Mouse (Mus musculus) MEL-GATA-1-ER (cell line): Measurements from ENCODE around the gene Kcnmb1.

Source experiments
- DNase-seq: peaks from one replicate; pipeline ENCODE4 v3.0.0-alpha.2; 2012; ENCODE audit warnings: low read depth; ENCODE audit errors: extremely low read depth

The Kcnmb1 gene

DNA sequence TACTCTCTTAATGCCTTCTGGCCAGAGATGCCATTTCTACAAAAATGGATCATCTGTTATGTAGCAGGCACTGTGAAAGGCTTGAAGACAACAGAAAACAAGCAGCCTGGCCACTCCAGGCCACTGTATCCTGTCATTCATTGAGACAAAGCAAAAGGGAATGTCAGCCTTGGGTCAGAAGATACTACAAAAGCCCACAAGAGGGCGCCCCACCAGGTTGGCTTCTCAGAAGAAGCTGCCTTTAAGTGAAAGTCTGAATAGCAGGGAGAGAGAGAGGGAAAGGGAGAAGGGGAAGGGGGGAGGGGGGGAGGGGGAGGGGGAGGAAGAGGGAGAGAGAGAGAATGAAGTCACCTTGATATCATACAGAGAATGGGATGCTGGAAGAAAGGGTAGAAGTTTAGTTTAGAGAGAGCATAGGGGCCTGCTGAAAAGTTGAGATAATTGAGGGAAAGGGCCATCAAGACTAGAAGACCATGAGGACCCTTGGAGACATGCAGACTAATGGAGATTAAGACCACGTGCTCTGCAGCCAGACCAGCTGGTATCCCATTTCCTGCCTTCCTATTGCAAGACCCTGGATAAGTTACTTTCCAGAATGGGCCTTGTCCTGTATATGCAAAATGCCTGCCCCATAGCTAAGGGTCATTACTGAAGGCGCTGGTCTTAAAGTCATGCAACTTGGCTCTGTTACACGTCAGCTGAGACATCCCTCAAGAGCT, 18.6 kb upstream of the Kcnmb1 start:
- DNase-seq, result peak; percentile 49

DNA sequence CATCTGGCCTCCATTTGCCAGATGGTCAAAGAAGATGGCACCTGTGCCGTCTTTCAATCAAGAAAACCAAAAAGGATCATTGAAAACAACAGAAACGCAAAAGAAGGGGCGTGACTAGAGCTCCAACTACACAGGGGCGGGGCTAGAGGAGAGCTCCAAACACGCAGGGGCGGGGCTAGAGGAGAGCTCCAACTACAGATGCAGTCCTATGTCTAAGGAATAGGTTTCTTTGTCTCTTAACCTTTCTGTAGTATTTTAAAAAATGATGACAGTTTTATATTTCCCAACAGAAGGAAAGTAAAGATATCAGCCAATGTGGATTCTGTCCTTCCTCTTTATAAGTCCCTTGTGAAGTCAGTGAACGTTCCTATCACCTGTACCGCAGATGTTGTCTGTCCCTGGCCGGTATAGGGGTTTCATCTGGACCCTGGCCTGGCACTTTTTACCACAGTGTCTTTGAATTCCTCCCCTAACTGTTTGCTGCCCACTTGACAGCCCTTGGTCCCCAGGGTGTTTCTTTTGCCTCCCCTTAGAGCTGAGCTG, 18.0 kb upstream of the Kcnmb1 start:
- DNase-seq, result peak; percentile 51

DNA sequence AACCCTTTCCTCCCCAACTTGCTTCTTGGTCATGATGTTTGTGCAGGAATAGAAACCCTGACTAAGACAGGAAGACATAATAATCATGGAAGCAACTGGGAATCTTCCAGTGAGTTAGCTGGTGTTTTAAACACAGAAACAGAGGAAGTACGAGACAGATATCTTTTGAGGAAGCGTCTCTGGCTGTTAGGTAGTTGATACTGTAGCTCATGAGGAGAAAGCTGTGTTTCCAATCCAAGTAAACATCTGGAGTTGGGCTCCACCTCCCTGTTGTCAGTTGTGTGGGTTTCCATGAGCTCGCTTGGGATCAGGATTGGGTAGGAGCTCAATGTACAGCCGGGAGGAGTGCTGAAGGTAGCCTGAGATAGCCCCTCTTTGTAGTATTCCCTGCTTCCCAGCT, 16.3 kb upstream of the Kcnmb1 start:
- DNase-seq, result peak; percentile 48

DNA sequence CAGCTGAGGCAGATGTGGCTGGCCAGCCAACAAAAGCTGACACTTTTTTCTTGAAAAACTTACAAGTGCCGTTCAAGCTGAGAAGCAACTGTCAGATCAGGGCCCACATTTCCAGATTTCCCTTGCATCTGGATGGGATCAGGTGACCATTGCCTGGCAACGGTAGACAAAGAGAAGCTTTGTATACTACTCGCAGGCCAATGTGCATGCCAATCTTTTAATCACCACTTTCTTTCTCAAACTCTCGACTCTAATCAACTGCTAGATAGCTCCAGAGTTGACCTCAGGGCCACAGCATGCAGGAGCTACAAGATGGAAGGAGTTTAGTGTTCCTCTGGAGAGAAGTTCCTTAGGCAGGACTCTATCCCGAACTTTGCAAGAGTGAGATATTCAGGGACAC, 11.7 kb upstream of the Kcnmb1 start:
- DNase-seq, result no peak

- DNase-seq, result no peak
Measured at GRCm38 (mm10) chr11:33951684-33952625, 10.9 kb upstream of the Kcnmb1 start.

- no peak for DNase-seq
Measured at GRCm38 (mm10) chr11:33955982-33956381, 6.8 kb upstream of the Kcnmb1 start.

DNA sequence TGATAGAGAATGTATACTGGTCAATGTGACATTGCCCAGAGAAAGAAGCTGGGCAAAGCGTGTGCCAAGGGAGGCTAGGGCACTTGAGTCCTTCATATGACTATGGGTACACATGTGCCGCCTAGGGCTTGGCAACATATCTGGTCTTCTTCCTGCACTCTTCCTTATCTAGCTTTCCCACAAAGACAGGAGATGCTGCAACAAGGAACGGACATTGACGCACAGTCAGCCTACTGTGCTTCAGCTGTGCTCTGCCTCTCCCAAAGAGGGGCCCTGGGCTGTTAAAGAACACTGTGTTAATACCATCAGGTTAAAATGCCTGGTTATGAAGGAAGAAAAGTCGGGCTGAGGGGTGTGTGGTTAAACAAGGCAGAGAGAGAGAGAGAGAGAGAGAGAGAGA, 6.2 kb upstream of the Kcnmb1 start:
- no peak for DNase-seq

DNA sequence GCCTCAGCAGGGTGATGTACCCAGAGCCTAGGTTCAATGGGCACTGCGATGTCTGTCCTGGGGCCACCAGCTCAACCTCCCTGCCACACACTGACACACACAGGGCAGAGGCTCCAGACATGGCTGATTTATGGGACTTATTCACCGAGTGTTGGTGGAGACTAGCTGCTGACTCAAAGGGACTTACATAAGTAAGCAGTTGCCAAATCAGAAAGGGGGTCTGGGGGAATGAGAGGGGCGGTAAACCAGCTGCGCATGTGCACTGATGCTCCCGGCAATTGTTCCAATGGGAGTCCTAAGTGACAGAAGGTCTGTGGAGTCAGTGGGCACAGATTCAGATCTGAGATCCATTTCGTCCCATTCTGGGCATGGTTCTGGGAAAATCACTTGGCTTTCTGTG, 5.2 kb upstream of the Kcnmb1 start:
- no peak for DNase-seq

DNA sequence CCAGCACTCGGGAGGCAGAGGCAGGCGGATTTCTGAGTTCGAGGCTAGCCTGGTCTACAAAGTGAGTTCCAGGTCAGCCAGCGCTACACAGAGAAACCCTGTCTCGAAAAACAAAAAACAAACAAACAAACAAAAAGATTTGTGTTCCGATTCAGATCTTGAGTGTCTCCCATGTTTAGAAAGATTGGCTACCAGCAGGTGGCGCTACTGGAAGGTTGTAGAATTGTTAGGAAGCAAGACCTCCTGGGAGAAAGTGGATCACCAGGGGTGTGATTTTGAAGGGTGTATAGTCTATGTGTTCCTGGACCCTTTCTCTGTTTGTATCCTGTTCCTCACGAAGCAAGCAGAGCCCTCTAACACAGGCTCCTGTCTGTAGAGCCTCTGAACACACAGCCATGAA, 4.1 kb upstream of the Kcnmb1 start:
- DNase-seq, result no peak

DNA sequence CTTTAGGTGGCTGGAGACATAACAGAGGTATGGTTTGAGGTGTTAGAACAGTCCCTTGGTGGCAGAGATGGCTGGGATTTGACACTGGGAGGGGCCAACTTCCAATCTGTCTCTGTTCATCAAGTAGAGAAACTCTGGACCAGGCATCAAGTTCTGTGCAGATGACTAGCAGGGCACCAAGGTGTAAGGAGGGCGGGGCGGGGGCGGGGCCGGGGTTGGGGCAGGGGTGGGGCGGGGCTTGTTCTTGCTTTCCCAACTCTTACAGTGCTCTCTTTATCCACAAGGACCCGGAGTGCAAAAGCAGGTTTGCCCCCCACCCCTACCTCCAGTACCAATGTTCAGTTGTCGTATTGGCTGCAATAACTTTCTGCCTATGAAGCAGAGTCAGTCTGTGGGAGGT, 635 bp upstream of the Kcnmb1 start:
- DNase-seq, result no peak

DNA sequence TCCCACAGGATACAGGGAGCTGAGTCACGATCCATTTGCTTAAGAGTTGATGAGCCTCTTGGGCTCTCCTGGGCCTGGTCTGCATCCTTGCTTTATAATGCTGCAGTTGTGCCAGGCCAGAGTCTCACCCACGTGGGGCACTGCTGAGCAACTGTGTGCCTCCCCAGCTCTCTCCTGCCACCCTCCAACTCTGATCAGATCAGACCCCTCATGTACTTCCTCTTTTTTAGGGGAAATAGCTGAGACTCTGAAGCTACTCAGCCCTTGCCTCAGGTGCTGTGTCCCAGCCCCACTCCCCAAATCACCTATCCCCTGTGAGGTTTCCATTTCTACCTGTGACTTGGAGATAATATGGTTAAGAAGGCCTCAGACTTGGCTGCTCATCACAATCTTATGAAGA, 2.6 kb downstream of the Kcnmb1 start:
- DNase-seq, result peak; percentile 74

- DNase-seq, result peak; percentile 93
Measured at GRCm38 (mm10) chr11:33967708-33968107, 4.9 kb downstream of the Kcnmb1 start.

- no peak for DNase-seq
Measured at GRCm38 (mm10) chr11:33969199-33969598, 6.4 kb downstream of the Kcnmb1 start.

DNA sequence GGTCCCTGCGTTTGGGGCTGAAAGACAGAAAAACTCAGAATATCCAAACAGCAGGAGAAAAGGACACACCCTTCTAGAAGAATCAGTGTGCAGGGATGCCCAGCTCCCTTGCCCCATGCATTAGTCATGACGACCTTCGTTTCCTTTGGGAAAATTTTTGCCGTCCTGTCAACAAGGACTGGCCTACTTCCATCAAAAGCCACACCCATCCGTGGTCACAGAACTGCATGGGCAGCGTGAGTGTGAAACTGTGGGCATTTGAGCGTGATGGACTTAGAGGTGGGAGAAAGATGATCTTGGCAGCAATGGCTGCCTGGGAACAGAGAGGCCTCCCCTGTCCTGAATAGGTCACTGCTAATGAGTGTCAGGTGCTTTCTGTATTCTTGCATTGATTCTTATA, 9.3 kb downstream of the Kcnmb1 start:
- DNase-seq, result no peak

- no peak for DNase-seq
Measured at GRCm38 (mm10) chr11:33974341-33975040, 11.7 kb downstream of the Kcnmb1 start.

GRCm38 (mm10) chr11:33975121-33975520, 12.3 kb downstream of the Kcnmb1 start:
- DNase-seq, result no peak

DNA sequence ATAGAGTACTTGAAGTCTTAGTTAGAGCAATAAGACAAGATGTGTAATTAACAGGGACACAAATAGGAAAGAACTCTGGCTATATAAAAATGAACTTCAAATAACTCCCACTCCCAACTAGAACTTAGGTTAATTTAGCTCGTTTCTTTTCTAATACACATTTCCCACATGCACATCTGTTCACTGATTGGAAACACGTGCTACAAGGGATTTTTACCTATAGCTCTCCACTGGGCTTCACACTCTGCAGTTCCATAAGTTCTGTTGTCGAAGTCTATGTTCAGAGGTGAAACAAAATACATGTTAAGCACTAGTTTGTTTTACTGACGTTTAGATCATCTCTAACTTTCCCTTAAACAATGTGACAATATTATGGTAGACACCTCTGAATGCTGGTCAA, 17.3 kb downstream of the Kcnmb1 start:
- DNase-seq, result no peak

GRCm38 (mm10) chr11:33986525-33986924, 23.7 kb downstream of the Kcnmb1 start:
- DNase-seq, result peak; percentile 56

GRCm38 (mm10) chr11:33990002-33990401, 27.2 kb downstream of the Kcnmb1 start:
- no peak for DNase-seq

- no peak for DNase-seq
Measured at GRCm38 (mm10) chr11:33992938-33993337, 30.1 kb downstream of the Kcnmb1 start, which contains the start of gene Kcnip1. TSS of gene Kcnip1 (minus strand) at chr11:33993152.

GRCm38 (mm10) chr11:33993496-33993895, 30.7 kb downstream of the Kcnmb1 start:
- DNase-seq, result no peak

DNA sequence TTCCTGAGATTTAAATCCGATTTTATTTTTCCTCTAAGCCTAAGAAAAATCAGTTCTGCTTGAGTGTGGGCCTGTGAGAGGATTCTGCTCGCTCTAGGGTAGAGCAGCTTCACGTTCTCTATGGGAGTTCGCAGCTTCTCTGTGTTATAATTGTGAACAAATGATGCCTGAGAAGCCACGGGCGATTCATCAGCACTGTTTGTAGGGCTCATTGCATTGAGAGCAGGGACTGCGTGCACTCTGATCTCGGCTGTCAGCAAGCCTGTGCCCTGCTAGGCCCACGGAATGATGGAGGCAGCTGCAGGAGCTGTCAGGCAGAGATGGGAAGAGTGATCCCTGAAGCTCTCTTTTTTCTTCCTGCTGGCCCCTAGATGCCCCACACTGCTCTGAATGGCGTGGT, 35.4 kb downstream of the Kcnmb1 start:
- DNase-seq, result no peak
